Mouse (Mus musculus): ENCODE results near the gene Olfr1058. TPM values are rescaled to one million over a fixed set of nuclear protein-coding genes. Genes with fewer than 3 reads are reported as not detected.

Gene Olfr1058
- polyA plus RNA-seq, 1 experiment from 2014 or later, result not detected

Other genes with a start within 250 kb of the Olfr1058 start
- not detected in 2 replicates for gene Olfr1040, start 241.8 kb downstream of the Olfr1058 start, polyA plus RNA-seq (2016; fragmentation: Nextera tagmentation; extraction: Ambion mirVana)
- not detected in 2 replicates for gene Olfr1042, start 226.7 kb downstream of the Olfr1058 start, polyA plus RNA-seq (2016; fragmentation: Nextera tagmentation; extraction: Ambion mirVana)
- gene Olfr1043, start 221.0 kb downstream of the Olfr1058 start, polyA plus RNA-seq (2016; fragmentation: Nextera tagmentation; extraction: Ambion mirVana), result not detected in 2 replicates
- not detected in 2 replicates for gene Olfr1044, start 210.7 kb downstream of the Olfr1058 start, polyA plus RNA-seq (2016; fragmentation: Nextera tagmentation; extraction: Ambion mirVana)
- gene Olfr52, start 202.9 kb downstream of the Olfr1058 start, polyA plus RNA-seq (2016; fragmentation: Nextera tagmentation; extraction: Ambion mirVana), result not detected in 2 replicates
- gene Olfr1045, start 185.6 kb downstream of the Olfr1058 start, polyA plus RNA-seq (2016; fragmentation: Nextera tagmentation; extraction: Ambion mirVana), result not detected in 2 replicates
- not detected in 2 replicates for gene Olfr1046, start 169.2 kb downstream of the Olfr1058 start, polyA plus RNA-seq (2016; fragmentation: Nextera tagmentation; extraction: Ambion mirVana)
- not detected in 2 replicates for gene Olfr1047, start 157.2 kb downstream of the Olfr1058 start, polyA plus RNA-seq (2016; fragmentation: Nextera tagmentation; extraction: Ambion mirVana)
- gene Olfr1048, start 148.3 kb downstream of the Olfr1058 start, polyA plus RNA-seq (2016; fragmentation: Nextera tagmentation; extraction: Ambion mirVana), result not detected in 2 replicates
- not detected in 2 replicates for gene Olfr1049, start 130.2 kb downstream of the Olfr1058 start, polyA plus RNA-seq (2016; fragmentation: Nextera tagmentation; extraction: Ambion mirVana)
- not detected in 2 replicates for gene Olfr1051, start 109.5 kb downstream of the Olfr1058 start, polyA plus RNA-seq (2016; fragmentation: Nextera tagmentation; extraction: Ambion mirVana)
- not detected in 2 replicates for gene Olfr1052, start 96.1 kb downstream of the Olfr1058 start, polyA plus RNA-seq (2016; fragmentation: Nextera tagmentation; extraction: Ambion mirVana)
- gene Olfr1053, start 73.3 kb downstream of the Olfr1058 start, polyA plus RNA-seq (2016; fragmentation: Nextera tagmentation; extraction: Ambion mirVana), result not detected in 2 replicates
- not detected in 2 replicates for gene Olfr1054, start 53.1 kb downstream of the Olfr1058 start, polyA plus RNA-seq (2016; fragmentation: Nextera tagmentation; extraction: Ambion mirVana)
- gene Olfr1055, start 38.3 kb downstream of the Olfr1058 start, polyA plus RNA-seq (2016; fragmentation: Nextera tagmentation; extraction: Ambion mirVana), result not detected in 2 replicates
- not detected in 2 replicates for gene Olfr1056, start 26.1 kb downstream of the Olfr1058 start, polyA plus RNA-seq (2016; fragmentation: Nextera tagmentation; extraction: Ambion mirVana)
- gene Olfr1057, start 10.2 kb downstream of the Olfr1058 start, polyA plus RNA-seq (2016; fragmentation: Nextera tagmentation; extraction: Ambion mirVana), result not detected in 2 replicates
- not detected in 2 replicates for gene Olfr1061, start 25.5 kb upstream of the Olfr1058 start, polyA plus RNA-seq (2016; fragmentation: Nextera tagmentation; extraction: Ambion mirVana)
- gene Olfr1062, start 38.2 kb upstream of the Olfr1058 start, polyA plus RNA-seq (2016; fragmentation: Nextera tagmentation; extraction: Ambion mirVana), result not detected in 2 replicates
- not detected in 2 replicates for gene Olfr1065, start 62.0 kb upstream of the Olfr1058 start, polyA plus RNA-seq (2016; fragmentation: Nextera tagmentation; extraction: Ambion mirVana)
- gene Olfr1066, start 67.7 kb upstream of the Olfr1058 start, polyA plus RNA-seq (2016; fragmentation: Nextera tagmentation; extraction: Ambion mirVana), result not detected in 2 replicates
- not detected in 2 replicates for gene Olfr228, start 98.8 kb upstream of the Olfr1058 start, polyA plus RNA-seq (2016; fragmentation: Nextera tagmentation; extraction: Ambion mirVana)
- gene Olfr1076, start 119.9 kb upstream of the Olfr1058 start, polyA plus RNA-seq (2016; fragmentation: Nextera tagmentation; extraction: Ambion mirVana), result not detected in 2 replicates
- gene Olfr1079, start 153.9 kb upstream of the Olfr1058 start, polyA plus RNA-seq (2016; fragmentation: Nextera tagmentation; extraction: Ambion mirVana), result not detected in 2 replicates
- not detected in 2 replicates for gene Olfr1080, start 169.7 kb upstream of the Olfr1058 start, polyA plus RNA-seq (2016; fragmentation: Nextera tagmentation; extraction: Ambion mirVana)
- not detected in 2 replicates for gene Olfr1082, start 210.4 kb upstream of the Olfr1058 start, polyA plus RNA-seq (2016; fragmentation: Nextera tagmentation; extraction: Ambion mirVana)